Mouse (Mus musculus): ENCODE data around the gene Tmem25. TPM values are rescaled to one million over a fixed set of nuclear protein-coding genes. Genes with fewer than 3 reads are reported as not detected.
"Not testable (repeated sequence)": the region's sequence is repeated elsewhere in the genome, so short reads cannot be mapped to it uniquely, and the experiment has no call there.

Tmem25 gene
- total RNA-seq, 2 experiments from 2014 or later: 0.10 TPM; not detected in 1

DNA sequence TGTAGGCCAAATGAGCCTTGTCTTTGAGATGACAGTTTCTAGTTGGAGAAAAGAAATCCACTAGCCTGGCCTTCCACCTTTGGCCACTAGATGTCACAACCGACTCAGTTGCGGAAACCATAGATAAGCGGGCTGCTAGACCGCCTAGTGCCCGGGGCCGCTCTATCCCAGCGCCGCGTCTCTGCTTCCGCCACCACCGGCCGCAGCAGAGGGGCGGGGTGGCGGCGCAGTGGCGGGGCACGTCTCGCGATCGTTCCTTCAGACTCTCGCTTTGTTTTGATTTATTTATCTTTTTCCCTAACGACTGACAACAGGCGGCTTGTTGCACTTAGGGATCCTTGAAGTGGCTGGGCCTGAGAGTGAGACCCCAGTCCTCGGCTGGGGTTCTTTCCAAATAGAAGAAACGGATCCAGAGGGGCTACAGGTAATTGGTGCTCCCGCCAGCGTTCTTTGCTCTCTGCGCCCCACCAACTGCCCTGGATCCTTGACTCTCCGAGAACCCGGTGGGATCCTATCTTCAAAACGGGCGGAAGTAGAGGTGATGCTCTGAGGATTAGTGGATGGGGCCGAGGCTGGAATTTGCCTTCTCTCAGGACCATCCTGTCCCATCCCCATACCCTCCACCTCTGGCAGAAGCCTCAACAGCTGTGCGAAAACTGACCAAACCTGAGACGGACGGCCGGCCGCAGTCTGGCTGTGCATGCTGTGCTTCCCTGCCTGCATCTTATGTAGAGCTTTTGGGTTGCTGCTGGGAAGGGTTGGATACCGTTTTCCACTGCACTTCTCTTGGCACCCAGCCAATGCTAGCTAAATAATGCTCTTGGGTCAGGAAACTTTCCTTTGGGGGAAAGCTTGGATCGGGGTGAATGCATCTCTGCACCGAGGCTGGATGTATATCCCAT is 26.1 kb downstream of the Tmem25 start:
- ATAC-seq (replicated peaks; ENCODE audit: poor library complexity): peak; percentile 99

DNA sequence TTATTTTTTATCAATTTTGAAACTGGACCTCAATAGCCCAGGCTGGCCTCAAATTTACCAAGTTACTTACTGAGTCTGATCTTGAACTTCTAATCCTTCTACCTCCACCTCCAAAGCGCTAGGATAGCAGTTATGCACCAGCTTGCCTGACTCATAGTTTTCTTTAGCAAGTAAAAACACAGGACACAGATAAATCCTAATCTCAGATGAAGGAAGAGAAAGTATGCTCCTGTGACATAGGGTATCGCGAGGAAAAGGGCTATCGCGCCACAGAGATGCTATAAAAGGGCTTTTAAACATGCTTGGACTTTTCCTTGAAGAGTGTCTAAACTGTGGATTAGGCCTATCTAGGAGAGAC is 26.7 kb downstream of the Tmem25 start:
- ATAC-seq (replicated peaks; ENCODE audit: poor library complexity): no peak; the same call in 1 of the 2 replicates

DNA sequence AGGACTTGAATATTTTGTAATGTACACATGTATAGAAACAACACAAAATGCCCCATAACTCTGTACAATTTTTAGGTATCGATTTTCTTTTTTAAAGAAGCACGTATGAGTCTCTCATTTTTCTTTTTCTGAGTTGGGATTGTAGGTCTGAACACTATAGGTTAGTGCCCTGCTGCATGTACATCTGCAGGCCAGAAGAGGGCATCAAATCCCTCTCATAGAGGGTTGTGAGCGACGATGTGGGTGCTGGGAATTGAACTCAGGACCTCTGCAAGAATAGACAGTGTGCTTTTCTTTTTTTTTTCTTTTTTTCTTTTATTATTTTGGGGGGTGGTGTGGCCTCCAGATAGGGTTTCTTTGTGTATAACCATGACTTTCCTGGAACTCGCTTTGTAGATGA is 27.7 kb downstream of the Tmem25 start:
- no peak for ATAC-seq (replicated peaks; ENCODE audit: poor library complexity)

DNA sequence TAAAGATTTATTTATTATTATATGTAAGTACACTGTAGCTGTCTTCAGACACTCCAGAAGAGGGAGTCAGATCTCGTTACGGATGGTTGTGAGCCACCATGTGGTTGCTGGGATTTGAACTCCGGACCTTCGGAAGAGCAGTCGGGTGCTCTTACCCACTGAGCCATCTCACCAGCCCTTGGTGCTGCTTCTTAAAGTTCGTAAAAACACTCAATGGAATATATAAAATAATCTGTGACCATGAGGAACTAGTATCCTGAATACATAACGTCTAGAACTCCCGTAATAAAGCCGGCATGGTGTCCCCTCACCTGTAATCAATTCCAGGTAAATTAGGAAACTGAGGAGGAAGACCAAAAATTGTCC is 31.1 kb downstream of the Tmem25 start:
- ATAC-seq (replicated peaks; ENCODE audit: poor library complexity): not testable (repeated sequence)

DNA sequence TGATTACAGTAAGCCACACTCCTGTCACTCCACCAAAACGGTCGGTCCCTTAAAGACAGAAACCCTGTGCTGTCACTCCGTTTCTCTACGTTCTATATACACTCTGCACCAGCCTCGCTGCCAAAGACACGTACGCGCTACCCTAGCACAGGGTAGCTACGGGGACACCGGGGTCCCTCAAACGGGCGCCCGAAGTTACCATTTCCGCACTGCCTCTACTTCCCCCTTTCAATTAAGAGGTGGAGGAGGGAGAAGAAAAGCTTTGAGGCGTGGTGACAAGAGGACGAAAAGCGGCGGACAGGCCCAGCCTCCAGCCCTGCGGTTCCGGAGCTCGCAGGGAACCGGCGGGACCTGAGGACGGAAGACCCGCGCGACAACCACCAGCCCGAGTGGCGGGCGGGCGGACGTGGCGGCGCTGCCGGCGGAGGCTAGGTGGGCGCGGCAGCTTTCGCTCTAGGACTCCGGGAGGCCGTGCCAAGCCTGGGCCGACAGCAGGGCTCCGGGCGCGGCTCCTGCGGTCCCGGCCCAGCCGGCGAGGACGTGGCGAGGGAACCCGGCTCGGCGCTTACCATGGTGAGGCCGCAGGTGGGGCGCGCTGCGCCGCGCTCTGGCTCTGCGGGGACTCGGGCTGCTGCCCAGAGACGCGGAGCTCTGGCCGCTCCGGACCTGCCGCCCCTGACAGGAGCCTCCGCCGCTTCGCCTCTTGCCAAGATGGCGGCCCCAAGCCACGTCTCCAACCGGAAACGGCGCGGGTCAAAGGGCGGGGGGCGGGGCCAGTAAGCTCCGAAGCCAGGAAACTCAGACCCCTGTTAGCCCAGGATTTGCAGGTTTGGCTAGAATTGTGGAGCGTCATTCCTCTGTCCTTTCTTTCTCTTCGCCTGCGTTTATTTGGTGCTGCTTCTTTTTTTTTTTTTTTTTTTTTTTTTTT is 31.7 kb downstream of the Tmem25 start, which contains the start of the genes Arcn1 and Ift46:
Gene Arcn1 (minus strand): TSS at position 745 of the 928 bp plus-strand sequence.
Gene Ift46 (plus strand): TSS at position 808 of the 928 bp plus-strand sequence.
- ATAC-seq (replicated peaks; ENCODE audit: poor library complexity): peak; percentile 87

DNA sequence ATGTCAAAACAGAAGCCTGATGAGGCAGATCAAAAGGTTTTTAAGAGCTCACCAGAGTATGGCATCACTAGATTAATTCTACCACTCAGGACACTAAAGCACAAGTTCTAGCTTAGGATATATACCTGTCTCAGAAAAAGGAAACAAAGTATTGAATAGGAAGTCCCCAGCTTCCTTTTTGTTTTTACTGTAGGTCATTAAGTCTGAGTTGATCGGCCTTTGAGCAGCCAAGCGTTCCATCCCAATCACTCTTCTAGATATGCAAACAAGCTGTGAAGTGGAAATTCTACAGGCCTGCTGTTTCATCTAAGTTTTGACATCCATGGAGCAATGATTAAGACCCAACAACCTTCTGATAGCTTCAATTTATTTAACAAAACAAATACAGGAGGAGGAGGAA is 38.2 kb downstream of the Tmem25 start:
- no peak for ATAC-seq (replicated peaks; ENCODE audit: poor library complexity)

DNA sequence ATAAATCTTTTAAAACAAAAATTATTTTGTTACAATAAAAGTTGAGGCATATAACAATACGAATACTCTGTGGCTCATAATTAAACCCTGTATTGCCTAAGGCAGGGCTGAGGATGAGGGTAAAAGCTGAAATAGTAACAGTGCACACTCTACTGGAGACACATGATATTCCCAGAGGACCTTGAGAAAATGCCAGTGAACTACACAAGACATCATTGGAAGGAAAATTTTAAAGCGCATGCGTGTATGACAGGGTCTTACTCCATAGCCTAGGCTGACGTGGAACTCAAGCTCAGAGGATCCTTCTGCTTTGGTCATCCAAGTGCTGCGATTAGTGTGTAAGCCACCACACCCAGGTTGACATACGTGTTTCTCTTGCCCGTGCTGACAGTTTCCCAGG is 50.6 kb downstream of the Tmem25 start:
- no peak for ATAC-seq (replicated peaks; ENCODE audit: poor library complexity)

DNA sequence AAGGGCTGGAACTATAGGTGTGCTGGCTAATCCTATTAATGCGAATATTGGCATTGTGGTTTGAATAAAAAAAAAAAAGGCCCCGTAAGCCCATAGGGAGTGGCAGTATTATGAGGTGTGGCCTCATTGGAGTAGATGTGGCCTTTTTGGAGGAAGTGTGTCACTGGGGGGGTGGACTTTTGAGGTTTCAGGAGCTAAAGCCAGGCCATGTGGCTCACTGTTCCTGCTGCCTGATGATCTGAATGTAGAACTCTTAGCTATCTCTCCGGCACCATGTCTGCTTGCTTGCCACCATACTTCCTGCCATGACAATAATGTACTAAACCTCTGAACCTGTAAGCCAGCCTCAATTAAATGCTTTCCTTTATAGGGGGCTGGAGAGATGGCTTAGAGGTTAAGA is 51.8 kb downstream of the Tmem25 start:
- no peak for ATAC-seq (replicated peaks; ENCODE audit: poor library complexity)

DNA sequence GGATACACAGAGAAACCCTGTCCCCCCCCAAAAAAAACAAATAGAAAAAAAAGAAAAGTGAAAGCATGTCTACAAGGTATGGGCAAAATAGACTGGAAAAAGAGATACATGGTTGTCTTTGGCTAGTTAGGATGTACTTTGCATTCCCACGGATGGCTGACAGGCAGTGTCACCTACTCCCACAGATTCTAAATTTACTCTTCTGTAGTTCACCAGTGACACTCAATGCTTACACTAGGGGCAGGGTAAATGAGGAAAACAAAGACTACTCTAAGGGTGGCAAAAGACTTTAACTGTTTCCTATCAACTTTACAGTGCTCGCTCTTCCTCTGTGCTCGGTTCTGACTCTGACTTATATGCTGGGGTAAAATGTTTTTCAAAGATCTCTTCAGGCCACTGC is 52.4 kb downstream of the Tmem25 start:
- no peak for ATAC-seq (replicated peaks; ENCODE audit: poor library complexity)

DNA sequence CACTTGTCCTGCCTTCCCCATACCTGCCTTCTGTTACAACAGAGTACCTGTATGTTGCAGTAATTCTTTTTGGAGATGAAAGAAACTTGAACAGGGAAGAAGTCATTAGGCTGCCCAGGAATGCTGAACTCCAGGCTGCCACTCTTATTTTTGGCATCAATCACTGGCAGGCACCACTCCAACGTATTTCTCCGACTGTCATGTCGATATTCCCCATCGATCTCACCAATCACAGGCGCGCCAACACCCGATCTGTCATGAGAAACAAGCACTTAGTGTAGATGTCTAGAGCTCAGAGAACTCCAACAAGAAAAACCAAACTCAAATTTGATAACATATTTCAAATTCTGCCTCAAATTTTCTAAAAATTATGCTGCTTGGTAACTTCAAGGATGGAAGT is 53.7 kb downstream of the Tmem25 start:
- no peak for ATAC-seq (replicated peaks; ENCODE audit: poor library complexity)

Other genes with a start within 250 kb of the Tmem25 start
- not detected in 2 replicates for gene Cxcr5, start 237.4 kb downstream of the Tmem25 start, total RNA-seq (2015)
- gene Cxcr5, start 237.4 kb downstream of the Tmem25 start, total RNA-seq (2017): not detected in 2 replicates
- gene Ddx6, start 194.4 kb downstream of the Tmem25 start, total RNA-seq (2015): 65.0 and 65.9 TPM in 2 replicates
- 66.6 and 74.4 TPM in 2 replicates for gene Ddx6, start 194.4 kb downstream of the Tmem25 start, total RNA-seq (2017)
- not detected in 2 replicates for gene Treh, start 126.1 kb downstream of the Tmem25 start, total RNA-seq (2015)
- gene Treh, start 126.1 kb downstream of the Tmem25 start, total RNA-seq (2017): not detected in 2 replicates
- 0.64 and 1.4 TPM in 2 replicates for gene Phldb1, start 64.1 kb downstream of the Tmem25 start, total RNA-seq (2015)
- 2.7 and 5.7 TPM in 2 replicates for gene Phldb1, start 64.1 kb downstream of the Tmem25 start, total RNA-seq (2017)
- gene Arcn1, start 31.5 kb downstream of the Tmem25 start, total RNA-seq (2015): 169 and 181 TPM in 2 replicates
- 163 and 188 TPM in 2 replicates for gene Arcn1, start 31.5 kb downstream of the Tmem25 start, total RNA-seq (2017)
- 33.3 and 34.0 TPM in 2 replicates for gene Ift46, start 31.4 kb downstream of the Tmem25 start, total RNA-seq (2015)
- gene Ift46, start 31.4 kb downstream of the Tmem25 start, total RNA-seq (2017): 25.9 and 38.9 TPM in 2 replicates
- gene Ttc36, start 3.8 kb upstream of the Tmem25 start, total RNA-seq (2015): 0.15 and 0.76 TPM in 2 replicates
- not detected in 2 replicates for gene Ttc36, start 3.8 kb upstream of the Tmem25 start, total RNA-seq (2017)
- gene Kmt2a, start 82.0 kb upstream of the Tmem25 start, total RNA-seq (2015): 49.6 and 61.0 TPM in 2 replicates
- gene Kmt2a, start 82.0 kb upstream of the Tmem25 start, total RNA-seq (2017): 7.0 and 11.3 TPM in 2 replicates
- 457 and 602 TPM in 2 replicates for gene Atp5l, start 121.4 kb upstream of the Tmem25 start, total RNA-seq (2015)
- gene Atp5l, start 121.4 kb upstream of the Tmem25 start, total RNA-seq (2017): 109 and 166 TPM in 2 replicates
- gene Ube4a, start 166.3 kb upstream of the Tmem25 start, total RNA-seq (2015): 45.7 and 48.1 TPM in 2 replicates
- 32.4 and 44.6 TPM in 2 replicates for gene Ube4a, start 166.3 kb upstream of the Tmem25 start, total RNA-seq (2017)
- not detected in 2 replicates for gene Cd3g, start 181.1 kb upstream of the Tmem25 start, total RNA-seq (2015)
- 0.30 and 3.1 TPM in 2 replicates for gene Cd3g, start 181.1 kb upstream of the Tmem25 start, total RNA-seq (2017)
- gene Cd3d, start 182.5 kb upstream of the Tmem25 start, total RNA-seq (2015): 0.12 and 0.44 TPM in 2 replicates
- gene Cd3d, start 182.5 kb upstream of the Tmem25 start, total RNA-seq (2017): 0.17 and 0.33 TPM in 2 replicates
- not detected in 2 replicates for gene Cd3e, start 210.3 kb upstream of the Tmem25 start, total RNA-seq (2015)
- not detected in 2 replicates for gene Cd3e, start 210.3 kb upstream of the Tmem25 start, total RNA-seq (2017)
- not detected in 2 replicates for gene Mpzl2, start 240.5 kb upstream of the Tmem25 start, total RNA-seq (2015)
- gene Mpzl2, start 240.5 kb upstream of the Tmem25 start, total RNA-seq (2017): not detected in 2 replicates

Data from megakaryocyte progenitor cell, adult 5-6 weeks (primary cell).